Mouse (Mus musculus) gonadal fat pad, adult 2 months (tissue): ENCODE data around the gene Larp4. TPM values are rescaled to one million over a fixed set of nuclear protein-coding genes. Genes with fewer than 3 reads are reported as not detected.
"Not testable (repeated sequence)": the region's sequence is repeated elsewhere in the genome, so short reads cannot be mapped to it uniquely, and the experiment has no call there.

Experiments used
- DNase-seq: peaks from one replicate; pipeline ENCODE4 v3.0.0-alpha.2; 2012; ENCODE audit warnings: low read depth
- polyA plus RNA-seq: library from polyadenylated mRNA; depleted of rRNA; stranded (reverse); fragments of >200 nt; gene quantifications from 2 replicates; pipeline ENCODE4 v1.2.3, GENCODE M21; 2012; rRNA removed

Larp4 gene
- 66.3 and 78.5 TPM in 2 replicates for polyA plus RNA-seq

GRCm38 (mm10) chr15:99969765-99970164 is at the start of gene Larp4:
Gene Larp4, plus strand, starts transcription at chr15:99970065.
- DNase-seq, result not testable (repeated sequence)

DNA sequence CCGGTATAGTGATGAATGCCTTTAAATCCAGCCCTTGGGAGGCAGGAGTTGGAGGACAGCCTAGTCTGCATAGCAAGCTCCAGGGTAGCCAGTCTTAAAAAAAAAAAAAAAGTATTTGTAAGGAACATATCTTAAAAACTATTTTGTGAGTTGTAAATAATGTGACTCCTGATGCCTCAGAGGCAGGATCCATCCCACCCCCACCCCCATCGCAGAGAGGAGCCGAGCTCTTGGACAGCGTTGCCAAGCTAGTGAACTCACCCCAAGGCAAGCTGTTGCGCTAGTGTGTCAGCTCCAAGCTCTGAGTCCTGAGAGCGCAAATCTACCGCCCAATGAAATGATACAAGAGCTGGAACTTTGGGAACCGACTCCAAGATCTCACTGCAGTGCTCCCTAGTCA is 38.6 kb upstream of the Larp4 start:
- no peak for DNase-seq

DNA sequence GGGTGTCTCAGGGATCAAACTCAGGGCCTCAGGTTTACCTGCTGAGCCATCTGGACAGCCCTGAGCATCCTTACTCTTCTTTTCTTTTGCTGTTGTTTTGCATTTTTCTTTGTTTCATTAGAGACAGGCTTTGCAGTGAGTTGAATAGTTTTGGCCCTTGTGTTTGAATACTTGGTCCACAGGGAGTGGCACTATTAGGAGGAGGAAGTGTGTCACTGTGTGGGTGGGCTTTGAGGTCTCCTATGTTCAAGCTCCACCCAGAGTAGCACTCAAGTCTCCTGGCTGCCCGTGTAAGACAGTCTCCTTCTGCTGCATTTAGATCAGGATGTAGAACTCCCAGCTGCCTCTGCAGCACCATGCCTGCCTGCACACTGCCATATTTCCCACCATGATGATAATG is 35.4 kb upstream of the Larp4 start:
- no peak for DNase-seq

DNA sequence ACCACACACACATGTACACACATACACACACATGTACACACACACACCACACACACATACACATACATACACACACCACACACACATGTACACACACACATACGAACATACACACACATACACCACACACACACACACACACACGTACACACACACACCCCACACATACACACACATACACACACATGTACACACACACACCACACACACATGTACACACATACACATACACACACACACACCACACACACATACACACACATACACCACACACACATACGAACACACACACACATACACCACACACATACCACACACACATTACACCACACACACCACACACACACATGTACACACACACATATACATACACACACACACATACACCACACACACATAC is 33.2 kb upstream of the Larp4 start:
- no peak for DNase-seq

- no peak for DNase-seq
Measured at GRCm38 (mm10) chr15:99937841-99938240, 32.0 kb upstream of the Larp4 start.

- DNase-seq, result no peak
Measured at GRCm38 (mm10) chr15:99940426-99940825, 29.4 kb upstream of the Larp4 start.

GRCm38 (mm10) chr15:99940970-99941630 is 28.8 kb upstream of the Larp4 start:
- no peak for DNase-seq

GRCm38 (mm10) chr15:99955324-99955723 is 14.5 kb upstream of the Larp4 start:
- DNase-seq, result no peak

- DNase-seq, result no peak
Measured at GRCm38 (mm10) chr15:99965103-99965775, 4.6 kb upstream of the Larp4 start.

- no peak for DNase-seq
Measured at GRCm38 (mm10) chr15:99966961-99967360, 2.9 kb upstream of the Larp4 start, which contains the start of gene Fam186a. Gene Fam186a, minus strand, starts transcription at chr15:99967061.

GRCm38 (mm10) chr15:99970606-99971005 is 741 bp downstream of the Larp4 start:
- DNase-seq, result no peak

DNA sequence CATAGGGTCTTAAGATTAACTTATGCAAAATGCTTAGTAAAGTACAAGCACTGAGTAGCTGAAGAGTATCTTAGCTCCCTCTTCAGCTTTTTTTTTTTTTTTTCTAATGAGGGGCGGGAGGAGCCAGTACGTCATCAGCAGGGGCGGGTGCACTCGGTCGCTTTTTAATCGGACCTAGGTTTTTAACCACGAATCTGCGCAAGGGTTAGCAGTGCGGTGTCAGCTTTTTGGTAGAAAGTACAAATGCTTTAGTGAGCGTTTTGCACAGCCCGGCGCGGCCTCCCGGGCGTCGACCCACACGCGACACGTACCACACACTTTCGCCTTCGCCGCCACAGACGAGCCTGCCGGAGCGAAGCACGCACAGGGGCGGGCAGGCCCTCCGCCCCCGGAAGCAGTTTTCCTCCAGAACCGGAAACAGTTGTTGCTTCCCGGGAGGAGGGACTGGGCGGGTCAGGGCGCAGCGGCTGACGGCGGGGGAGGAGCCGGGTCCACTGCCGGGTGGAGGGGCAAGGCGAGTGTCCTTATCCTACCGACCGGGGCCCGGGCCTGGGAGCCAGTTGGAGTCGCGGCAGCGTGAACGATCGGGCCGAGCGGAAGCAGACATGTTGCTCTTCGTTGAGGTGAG is 2.6 kb downstream of the Larp4 start:
- no peak for DNase-seq

DNA sequence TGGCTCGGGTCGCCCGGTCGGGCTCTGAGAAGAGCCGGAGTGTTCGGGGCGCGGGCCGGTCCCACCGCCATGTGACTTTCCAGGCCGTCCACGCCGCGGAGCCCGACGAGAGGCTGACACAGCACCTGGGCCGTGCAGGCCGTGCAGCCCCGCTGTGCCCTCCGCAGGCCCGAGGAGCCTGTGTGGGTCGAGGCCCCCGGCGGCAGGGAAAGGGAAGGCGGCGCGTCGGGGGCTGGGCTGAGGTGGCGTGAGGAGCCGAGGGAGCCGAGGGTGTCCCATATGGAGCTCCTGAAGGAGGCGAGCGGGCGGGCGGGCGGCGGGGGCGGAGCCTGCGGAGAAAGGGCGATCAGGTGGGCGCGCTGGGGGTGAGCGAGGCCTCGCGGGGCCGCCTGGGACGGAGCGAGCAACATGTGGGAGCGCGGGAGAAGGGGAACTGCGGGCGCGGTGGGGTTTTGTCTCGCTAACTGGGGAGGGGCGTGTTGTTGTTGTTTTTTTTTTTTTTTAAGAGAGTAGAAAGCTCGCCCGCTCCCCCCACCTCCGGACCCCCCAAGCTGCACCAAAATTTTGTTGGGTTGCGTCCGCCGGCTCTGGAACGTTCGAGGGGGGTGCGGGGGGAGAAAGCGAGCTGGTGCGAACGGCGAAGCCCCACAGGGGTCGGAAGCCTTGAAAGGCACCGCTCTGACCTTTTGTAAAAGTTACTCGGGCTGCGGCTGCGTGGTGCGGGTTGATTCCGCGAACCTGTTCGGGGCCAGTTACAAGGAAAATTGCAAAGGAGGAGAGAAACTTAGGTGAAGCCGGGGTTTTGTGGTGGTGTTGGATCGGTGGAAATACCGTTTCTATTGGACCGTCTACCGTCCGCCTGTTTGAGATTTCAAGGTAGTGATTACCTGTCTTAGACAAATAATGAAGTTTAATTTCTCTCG is 3.4 kb downstream of the Larp4 start:
- no peak for DNase-seq

GRCm38 (mm10) chr15:99974476-99975220 is 4.8 kb downstream of the Larp4 start:
- no peak for DNase-seq

- not testable (repeated sequence) for DNase-seq
Measured at GRCm38 (mm10) chr15:99976121-99976520, 6.3 kb downstream of the Larp4 start.

DNA sequence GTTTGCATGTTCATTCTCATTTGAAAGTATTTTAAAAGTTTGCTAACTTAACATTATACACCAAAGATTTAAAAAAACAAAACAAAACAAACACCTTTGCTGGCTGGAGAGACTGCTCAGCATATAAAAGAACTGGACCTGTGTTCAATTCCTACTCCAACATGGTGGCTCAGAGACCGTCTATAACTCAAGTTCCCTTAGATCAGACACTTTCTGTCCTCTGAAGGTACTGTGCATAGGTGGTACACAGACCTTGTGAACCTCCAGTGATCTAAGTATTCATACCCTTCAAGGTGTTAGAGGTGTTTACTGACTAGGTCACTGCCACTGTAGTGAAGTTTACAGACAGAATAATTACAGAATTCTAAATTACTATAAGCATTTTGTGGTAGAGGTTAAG is 9.4 kb downstream of the Larp4 start:
- DNase-seq, result no peak

DNA sequence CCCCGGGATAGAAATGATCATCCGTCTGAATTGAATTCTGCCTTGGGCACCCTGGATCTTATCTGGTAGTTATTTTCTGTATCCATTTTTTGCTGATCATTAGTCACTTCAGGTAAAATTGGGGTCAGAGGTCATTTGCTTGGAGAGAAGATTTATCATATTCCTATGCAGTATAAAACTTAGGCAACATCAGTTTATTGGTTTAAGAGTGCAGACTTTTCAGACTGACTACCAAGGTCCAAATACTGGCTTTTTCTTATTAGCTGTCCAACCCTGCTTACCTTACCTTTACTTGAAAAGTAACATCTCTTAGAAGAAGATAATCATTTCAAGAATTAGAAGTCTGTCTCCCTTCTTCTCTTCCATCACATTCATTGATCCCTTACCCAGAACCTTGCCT is 9.8 kb downstream of the Larp4 start:
- no peak for DNase-seq

DNA sequence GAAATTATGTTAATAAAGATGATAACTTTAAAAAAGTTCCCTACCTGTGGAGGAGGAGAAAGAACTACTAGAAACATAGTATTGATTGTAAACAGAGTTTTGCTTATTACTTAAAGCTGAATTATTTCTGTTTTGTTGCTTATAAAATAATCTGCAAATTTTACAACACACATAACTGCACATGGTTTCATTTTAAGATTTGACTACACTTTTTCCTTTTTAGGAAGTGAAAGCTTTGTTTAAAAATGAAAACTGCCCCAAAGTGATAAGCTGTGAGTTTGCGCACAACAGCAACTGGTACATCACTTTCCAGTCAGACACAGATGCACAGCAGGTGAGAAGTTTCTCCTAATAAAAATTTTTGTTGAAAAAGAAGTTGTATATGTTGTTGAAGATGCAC is 23.2 kb downstream of the Larp4 start:
- DNase-seq, result no peak

GRCm38 (mm10) chr15:99997114-99997804 is 27.4 kb downstream of the Larp4 start:
- no peak for DNase-seq

DNA sequence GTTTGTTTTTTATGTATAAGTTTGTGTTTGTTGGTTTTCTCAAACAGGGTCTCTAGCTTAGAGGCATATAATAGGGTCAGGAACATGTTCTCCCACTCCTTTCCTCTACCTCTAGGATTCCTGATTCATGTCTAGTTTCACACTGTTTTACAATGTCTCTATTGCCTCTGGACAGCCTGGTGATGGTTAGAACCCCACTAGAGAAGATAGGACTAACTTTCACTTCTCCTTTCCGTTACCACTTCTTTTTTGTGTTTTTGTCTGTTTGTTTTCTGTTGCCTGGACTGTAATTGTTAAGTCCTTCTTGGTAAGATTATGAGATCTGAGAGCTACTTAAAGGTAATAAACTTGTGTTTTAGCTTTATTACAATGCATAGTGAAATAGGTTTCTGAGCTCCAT is 29.5 kb downstream of the Larp4 start:
- no peak for DNase-seq
